Mouse (Mus musculus) embryonic facial prominence, embryonic 10.5 days (tissue): ENCODE measurements around the gene Gins2. TPM values are rescaled to one million over a fixed set of nuclear protein-coding genes. Genes with fewer than 3 reads are reported as not detected.
A peak's percentile ranks its signal among the peaks of the same experiment; 100 is the strongest.

Experiments used
- DNase-seq: peaks from one replicate; pipeline ENCODE4 v3.0.0-alpha.2; 2017; ENCODE audit warnings: low spot score
- H3K27ac ChIP-seq: fragments of 300-500 bp; sonication (generic); replicated peaks from 2 replicates; pipeline ENCODE4 v1.5.1; 2016; ENCODE audit warnings: mild to moderate bottlenecking
- H3K27me3 ChIP-seq: fragments of 300-500 bp; sonication (generic); replicated peaks from 2 replicates; pipeline ENCODE4 v1.6.1; 2016; ENCODE audit warnings: low read depth, mild to moderate bottlenecking; ENCODE audit not compliant: poor library complexity, severe bottlenecking
- H3K36me3 ChIP-seq: fragments of 300-500 bp; sonication (generic); replicated peaks from 2 replicates; pipeline ENCODE4 v1.6.1; 2016; ENCODE audit warnings: mild to moderate bottlenecking, moderate library complexity
- H3K4me1 ChIP-seq: fragments of 300-500 bp; sonication (generic); 2 replicates; pipeline ENCODE4 v1.6.1; 2016
- H3K4me3 ChIP-seq: fragments of 300-500 bp; sonication (generic); 2 replicates; pipeline ENCODE4 v1.5.1; 2016; ENCODE audit warnings: mild to moderate bottlenecking, moderate library complexity
- H3K9me3 ChIP-seq: fragments of 300-500 bp; sonication (generic); 2 replicates; pipeline ENCODE4 v1.6.1; 2016; ENCODE audit warnings: mild to moderate bottlenecking
- WGBS: fragments of 180-500 bp; shearing (Covaris S2); methylation state at CpG from one replicate; pipeline ENCODE4 v1.1.7; 2016; 5-methylcytosine and 5-hydroxymethylcytosine counted together
- polyA plus RNA-seq: library from polyadenylated mRNA; unstranded; fragments of >200 nt; fragmentation: Nextera tagmentation; extraction: Ambion mirVana; gene quantifications from 2 replicates; pipeline ENCODE4 v1.2.1, GENCODE M21; 2016

Gene Gins2
- polyA plus RNA-seq, result 156 TPM in 2 replicates

- DNase-seq, result peak; percentile 100
- WGBS, result under 1% methylated on average over 67 of the region's 67 CpGs
- Histone ChIP-seq H3K4me3 (peak within 1 kb of the TSS; percentile 89), H3K27me3 (no peaks in the 10 kb centered on the region), H3K36me3 (peaks cover 34% of the 10 kb centered on the region), H3K27ac (peak within 1 kb of the TSS; percentile 92), H3K9me3 (no peaks in the 10 kb centered on the region), H3K4me1 (peaks cover 45% of the 10 kb centered on the region)
These were observed at the start of gene Gins2 for GRCm38 (mm10) chr8:120588908-120589771. Gene Gins2, minus strand, starts transcription at chr8:120589304.

DNA sequence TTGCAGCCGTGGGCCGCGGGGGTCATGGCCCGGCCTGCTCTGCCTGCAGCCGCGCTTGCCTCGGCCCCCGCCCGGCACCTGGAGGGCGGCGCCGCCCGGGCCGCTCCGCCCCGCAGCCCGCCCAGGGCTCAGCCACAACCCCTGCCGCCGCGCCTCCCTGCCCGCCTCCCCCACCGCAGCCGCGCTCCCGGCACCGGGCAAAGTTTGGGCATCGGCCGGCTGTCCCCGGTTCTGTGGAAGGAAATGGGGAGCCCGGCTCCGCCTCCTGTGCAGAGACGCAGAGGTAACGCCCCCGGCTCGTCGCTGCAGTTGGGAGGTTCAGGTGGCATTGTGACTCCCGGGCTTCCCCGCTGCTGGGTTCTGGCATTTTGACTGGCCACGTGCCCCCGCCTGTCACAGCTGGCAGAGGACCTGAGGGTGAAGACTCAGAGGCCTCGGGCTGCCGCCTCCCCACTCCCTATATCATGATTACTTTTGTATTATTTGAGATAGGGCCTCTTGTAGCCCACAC lies 45.3 kb upstream of the Gins2 start:
- no peaks in the 10 kb centered on the region for H3K36me3 ChIP-seq
- peaks cover 77% of the 10 kb centered on the region for H3K27me3 ChIP-seq
- H3K27ac ChIP-seq, result peak overlapping the region; percentile 67; the same call in 1 of the 2 replicates
- peaks cover 3% of the 10 kb centered on the region for H3K9me3 ChIP-seq
- under 1% methylated on average over 41 of the region's 42 CpGs for WGBS
- peaks cover 37% of the 10 kb centered on the region for H3K4me1 ChIP-seq
- H3K4me3 ChIP-seq, result peak overlapping the region; percentile 74
- peak; percentile 63 for DNase-seq

DNA sequence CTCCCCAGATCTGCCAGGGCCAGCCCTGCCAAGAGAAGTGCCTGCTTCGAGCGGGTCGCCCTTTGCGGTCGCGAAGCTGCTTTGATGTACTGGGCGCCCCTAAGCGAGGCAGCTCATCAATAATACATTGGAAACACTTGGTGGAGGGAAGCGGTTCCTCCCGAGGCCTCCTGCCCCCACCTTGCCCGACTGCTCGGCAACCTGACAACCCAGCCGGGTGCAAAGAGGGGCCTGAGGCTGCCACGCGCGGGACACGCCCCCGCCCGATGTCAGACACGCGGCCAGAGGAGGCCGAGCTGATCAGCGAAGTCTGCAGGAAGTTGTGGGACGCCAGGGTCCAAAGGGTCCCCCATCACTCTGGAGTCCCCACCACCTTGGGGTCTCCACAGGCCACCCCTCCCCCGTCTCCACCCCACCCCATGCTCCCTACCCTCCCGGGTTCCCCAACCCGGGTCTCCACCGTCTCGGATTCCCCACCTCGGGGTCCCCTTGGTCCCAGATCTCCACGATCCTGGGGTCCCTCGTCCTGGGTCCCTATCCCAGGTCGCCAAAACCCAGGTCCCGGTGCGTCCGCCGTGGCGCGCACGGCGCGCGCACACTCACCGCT lies 44.7 kb upstream of the Gins2 start:
- DNase-seq, result peak; percentile 46
- 1% methylated on average over 44 of the region's 44 CpGs for WGBS
- peak overlapping the region; percentile 74 for H3K4me3 ChIP-seq
- H3K9me3 ChIP-seq, result peaks cover 3% of the 10 kb centered on the region
- H3K27ac ChIP-seq, result peak overlapping the region; percentile 67; the same call in 1 of the 2 replicates
- H3K36me3 ChIP-seq, result no peaks in the 10 kb centered on the region
- H3K4me1 ChIP-seq, result peaks cover 39% of the 10 kb centered on the region
- H3K27me3 ChIP-seq, result peaks cover 82% of the 10 kb centered on the region

DNA sequence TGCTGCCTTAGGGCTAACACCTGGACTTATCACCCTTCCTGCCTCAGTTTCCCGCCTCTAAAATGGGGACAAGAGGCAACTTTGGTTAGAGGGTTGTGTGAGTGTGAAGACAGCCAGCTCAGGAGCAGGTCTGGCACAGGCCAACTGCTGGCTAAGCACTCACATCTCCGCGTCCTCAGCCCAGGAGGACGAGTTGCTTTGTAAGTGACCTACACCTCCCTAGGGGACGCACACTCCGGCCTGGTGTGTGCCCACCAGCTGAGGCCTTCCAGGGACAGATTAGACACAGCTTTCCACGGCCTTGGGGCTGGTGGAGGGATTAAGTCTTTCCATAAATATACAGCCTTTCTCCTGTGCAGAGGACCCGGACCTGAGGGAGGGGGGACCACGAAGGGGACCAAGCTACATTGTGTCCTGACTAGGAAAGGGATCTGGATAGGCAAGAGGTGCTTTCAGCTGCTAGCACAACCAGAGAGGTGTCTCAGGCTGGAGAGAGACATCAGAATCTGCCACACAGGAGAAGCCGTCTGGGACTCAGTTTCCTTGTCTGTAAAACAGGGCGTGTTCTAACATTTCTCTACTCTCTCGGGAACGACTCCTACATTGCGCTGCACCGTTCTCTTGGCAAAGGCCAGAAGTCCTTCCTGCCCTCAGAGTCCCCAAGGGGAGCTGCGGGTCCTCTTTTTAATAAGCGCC lies 44.0 kb upstream of the Gins2 start:
- H3K9me3 ChIP-seq, result peaks cover 3% of the 10 kb centered on the region
- WGBS, result 26% methylated on average over 17 of the region's 17 CpGs
- H3K27ac ChIP-seq, result peak overlapping the region; percentile 67; the same call in 1 of the 2 replicates
- H3K4me3 ChIP-seq, result peak overlapping the region; percentile 74
- H3K4me1 ChIP-seq, result peaks cover 39% of the 10 kb centered on the region
- H3K36me3 ChIP-seq, result no peaks in the 10 kb centered on the region
- no peak for DNase-seq
- H3K27me3 ChIP-seq, result peaks cover 82% of the 10 kb centered on the region

DNA sequence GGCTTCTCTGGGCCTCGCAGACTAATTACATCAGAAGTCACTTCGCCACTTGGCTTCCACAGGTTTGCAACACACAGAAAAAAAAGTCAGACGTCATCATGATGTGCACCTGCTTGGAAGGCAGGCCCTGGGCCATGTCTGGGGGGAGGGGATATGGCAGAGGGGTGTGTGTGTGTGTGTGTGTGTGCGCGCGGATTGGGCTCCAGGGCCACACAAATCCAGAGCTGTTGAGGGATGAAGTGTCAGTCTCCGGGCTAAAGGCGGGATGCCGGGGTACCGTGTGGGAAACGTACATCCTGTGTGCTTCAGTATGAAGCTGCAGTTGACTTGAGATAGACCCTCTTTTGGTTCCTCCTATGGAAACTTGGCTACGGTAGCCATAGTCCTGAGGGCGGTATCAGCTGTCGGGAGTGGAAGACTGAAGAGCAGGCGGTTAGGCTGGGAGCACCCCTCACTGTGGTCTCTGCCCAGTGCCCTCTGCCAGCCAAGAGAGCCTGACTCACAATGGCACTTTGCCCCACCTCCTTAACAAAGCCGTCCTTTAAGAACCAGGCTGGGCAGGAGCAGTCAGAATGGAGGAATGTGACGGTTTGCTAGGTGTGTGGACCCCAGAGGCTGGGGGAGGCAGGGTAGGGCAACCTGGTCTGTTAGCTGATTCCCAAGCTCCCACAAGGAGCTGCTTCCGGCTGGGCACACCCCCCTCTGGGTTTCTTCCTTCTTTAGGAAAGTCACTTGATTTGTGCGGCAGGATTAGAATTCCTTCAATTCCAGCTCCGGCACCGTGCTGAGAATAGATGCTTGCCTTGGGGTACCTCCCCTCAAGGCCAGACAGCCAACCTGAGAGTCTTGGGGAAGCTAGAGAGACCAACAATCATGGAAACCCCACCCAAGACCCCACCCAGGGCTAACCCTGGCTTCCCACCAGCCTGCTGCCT lies 42.6 kb upstream of the Gins2 start:
- WGBS, result 76% methylated on average over 21 of the region's 21 CpGs
- Histone ChIP-seq H3K4me3 (no peak overlapping the region), H3K4me1 (peaks cover 39% of the 10 kb centered on the region), H3K36me3 (no peaks in the 10 kb centered on the region), H3K27ac (no peak overlapping the region), H3K27me3 (peaks cover 79% of the 10 kb centered on the region), H3K9me3 (peaks cover 3% of the 10 kb centered on the region; the same call in 1 of the 2 replicates)
- no peak for DNase-seq

DNA sequence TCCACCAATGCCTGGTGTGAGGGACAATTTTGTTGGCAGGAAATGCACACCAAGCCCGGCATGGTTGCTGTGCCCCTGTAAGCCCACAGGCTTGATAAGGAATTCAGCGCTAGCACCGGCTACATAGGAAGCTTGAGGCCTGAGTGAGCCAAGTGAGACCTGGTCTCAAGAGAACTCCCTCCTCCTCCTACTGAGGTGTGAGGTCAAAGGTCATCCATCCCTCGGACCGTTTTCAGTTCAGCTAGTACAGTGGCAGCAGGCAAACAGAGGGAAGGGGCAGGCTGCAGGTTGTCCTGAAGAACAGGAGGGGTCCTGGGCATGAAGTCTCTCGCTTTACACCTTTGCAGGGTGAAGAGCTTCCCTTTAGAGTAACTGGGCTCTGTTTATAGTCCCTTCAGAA lies 41.7 kb upstream of the Gins2 start:
- H3K9me3 ChIP-seq, result peaks cover 3% of the 10 kb centered on the region; the same call in 1 of the 2 replicates
- no peak for DNase-seq
- 49% methylated on average over 6 of the region's 6 CpGs for WGBS
- no peaks in the 10 kb centered on the region for H3K36me3 ChIP-seq
- no peak overlapping the region for H3K4me3 ChIP-seq
- no peak overlapping the region for H3K27ac ChIP-seq
- H3K4me1 ChIP-seq, result peaks cover 39% of the 10 kb centered on the region
- peaks cover 70% of the 10 kb centered on the region for H3K27me3 ChIP-seq

DNA sequence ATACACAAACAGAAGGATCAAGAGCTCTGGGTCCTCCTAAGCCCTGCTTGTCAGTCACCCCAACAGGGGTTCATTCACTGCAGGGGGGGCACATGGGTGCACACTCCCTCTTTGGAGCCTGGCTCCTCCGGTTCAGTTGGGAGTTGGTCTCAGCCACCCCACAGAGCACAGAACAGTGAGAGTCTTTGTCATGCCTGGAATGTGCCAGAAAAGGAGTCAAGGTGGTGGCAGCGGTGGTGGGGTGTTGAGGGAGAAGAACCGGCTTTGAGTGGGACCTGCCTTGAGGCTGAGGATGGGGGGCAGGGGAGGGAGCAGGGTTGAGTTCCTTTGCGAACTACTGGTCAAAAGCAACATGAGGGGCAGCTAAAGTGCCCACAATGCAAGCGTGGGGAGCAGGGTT lies 40.9 kb upstream of the Gins2 start:
- H3K9me3 ChIP-seq, result peaks cover 3% of the 10 kb centered on the region; the same call in 1 of the 2 replicates
- H3K36me3 ChIP-seq, result no peaks in the 10 kb centered on the region
- H3K4me1 ChIP-seq, result peaks cover 39% of the 10 kb centered on the region
- H3K4me3 ChIP-seq, result no peak overlapping the region
- H3K27ac ChIP-seq, result no peak overlapping the region; the same call in 1 of the 2 replicates
- 43% methylated on average over 5 of the region's 5 CpGs for WGBS
- H3K27me3 ChIP-seq, result peaks cover 62% of the 10 kb centered on the region
- DNase-seq, result no peak

GRCm38 (mm10) chr8:120627298-120627697 lies 38.2 kb upstream of the Gins2 start:
- no peak overlapping the region for H3K4me3 ChIP-seq
- H3K27me3 ChIP-seq, result peaks cover 35% of the 10 kb centered on the region
- 88% methylated on average over 5 of the region's 5 CpGs for WGBS
- no peaks in the 10 kb centered on the region; the same call in 1 of the 2 replicates for H3K9me3 ChIP-seq
- H3K27ac ChIP-seq, result no peak overlapping the region
- H3K4me1 ChIP-seq, result peaks cover 27% of the 10 kb centered on the region
- no peaks in the 10 kb centered on the region for H3K36me3 ChIP-seq
- no peak for DNase-seq

DNA sequence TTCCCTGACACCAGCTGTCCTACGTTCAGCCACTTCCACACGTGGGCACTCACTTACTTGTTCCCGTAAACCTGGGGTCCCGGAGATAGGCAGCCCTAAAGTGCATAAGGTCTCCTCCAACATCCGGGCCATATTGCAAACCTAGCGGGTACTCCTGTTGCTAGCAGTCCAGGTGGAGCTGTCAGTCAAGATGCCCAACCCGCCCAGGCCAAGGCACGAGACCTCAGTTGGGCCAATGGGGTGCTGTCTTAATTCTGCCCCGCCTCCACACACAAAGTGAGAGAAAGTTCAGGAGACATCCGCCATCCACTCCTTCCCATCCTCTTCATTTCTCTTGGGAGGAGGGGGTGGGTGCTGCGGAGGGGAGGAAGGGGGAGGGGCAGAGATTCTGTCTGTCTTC lies 37.4 kb upstream of the Gins2 start:
- no peak overlapping the region for H3K4me3 ChIP-seq
- peak; percentile 50 for DNase-seq
- H3K9me3 ChIP-seq, result no peaks in the 10 kb centered on the region
- H3K4me1 ChIP-seq, result peaks cover 33% of the 10 kb centered on the region
- no peak overlapping the region for H3K27ac ChIP-seq
- H3K36me3 ChIP-seq, result no peaks in the 10 kb centered on the region
- H3K27me3 ChIP-seq, result peaks cover 26% of the 10 kb centered on the region
- WGBS, result 59% methylated on average over 11 of the region's 11 CpGs

- no peak for DNase-seq
- H3K27ac ChIP-seq, result peak overlapping the region; percentile 24; the same call in 1 of the 2 replicates
- H3K27me3 ChIP-seq, result 0 out of 2 replicates have a peak, but pooled peaks cover 9% of the 10 kb centered on the region
- WGBS, result 39% methylated on average over 2 of the region's 2 CpGs
- H3K4me1 ChIP-seq, result peaks cover 34% of the 10 kb centered on the region
- no peaks in the 10 kb centered on the region for H3K36me3 ChIP-seq
- no peak overlapping the region for H3K4me3 ChIP-seq
- H3K9me3 ChIP-seq, result no peaks in the 10 kb centered on the region
These were observed 34.5 kb upstream of the Gins2 start for GRCm38 (mm10) chr8:120623608-120624007.

DNA sequence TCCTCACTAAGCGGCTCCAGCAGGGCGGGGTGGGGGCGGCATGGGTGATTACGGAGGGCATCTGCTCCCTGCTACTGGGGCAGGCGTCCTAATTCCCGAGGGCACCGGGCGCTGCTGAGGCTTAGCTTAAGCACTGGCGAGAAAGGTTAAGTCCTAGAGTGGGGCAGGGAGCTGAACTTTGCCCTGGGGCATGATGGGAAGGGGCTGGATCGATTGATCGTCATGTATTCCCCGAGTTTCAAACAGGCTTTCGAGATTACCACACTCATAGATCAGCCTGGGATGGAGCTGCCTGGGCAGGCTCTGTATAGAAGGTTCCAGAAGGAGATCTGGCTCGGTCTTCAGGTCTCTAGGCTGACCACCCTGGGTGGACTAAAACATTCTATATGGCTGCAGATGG lies 33.1 kb upstream of the Gins2 start:
- Histone ChIP-seq H3K4me3 (no peak overlapping the region), H3K27ac (peak overlapping the region; percentile 8), H3K36me3 (no peaks in the 10 kb centered on the region), H3K9me3 (no peaks in the 10 kb centered on the region), H3K27me3 (0 out of 2 replicates have a peak, but pooled peaks cover 9% of the 10 kb centered on the region), H3K4me1 (peaks cover 47% of the 10 kb centered on the region)
- WGBS, result 64% methylated on average over 14 of the region's 14 CpGs
- DNase-seq, result no peak
